Mouse (Mus musculus): Measurements from ENCODE around the gene Slc6a13.

Gene Slc6a13

DNA sequence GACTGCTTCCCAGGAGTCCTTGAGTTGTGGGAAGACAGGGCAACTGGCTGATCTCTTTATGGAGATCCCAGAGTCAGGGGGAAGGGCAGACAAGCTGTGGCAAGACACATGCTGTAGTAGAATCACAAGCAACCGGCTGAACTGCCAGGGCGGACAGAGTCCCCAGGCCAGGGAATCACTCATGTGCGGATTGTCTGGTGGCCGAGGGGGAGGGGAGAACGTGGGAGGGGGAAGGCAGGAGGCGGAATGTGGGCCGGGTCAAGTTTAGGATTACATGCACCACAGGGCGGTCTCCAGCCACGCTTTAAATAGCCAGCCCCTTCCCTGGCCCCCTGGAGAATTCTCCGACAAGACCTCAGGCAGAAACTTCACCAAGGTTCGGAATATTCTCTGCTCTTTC, at the start of gene Slc6a13:
TSS of gene Slc6a13 (plus strand) at position 274 of the 400 bp plus-strand sequence.
- CTCF ChIA-PET: no interaction called here

DNA sequence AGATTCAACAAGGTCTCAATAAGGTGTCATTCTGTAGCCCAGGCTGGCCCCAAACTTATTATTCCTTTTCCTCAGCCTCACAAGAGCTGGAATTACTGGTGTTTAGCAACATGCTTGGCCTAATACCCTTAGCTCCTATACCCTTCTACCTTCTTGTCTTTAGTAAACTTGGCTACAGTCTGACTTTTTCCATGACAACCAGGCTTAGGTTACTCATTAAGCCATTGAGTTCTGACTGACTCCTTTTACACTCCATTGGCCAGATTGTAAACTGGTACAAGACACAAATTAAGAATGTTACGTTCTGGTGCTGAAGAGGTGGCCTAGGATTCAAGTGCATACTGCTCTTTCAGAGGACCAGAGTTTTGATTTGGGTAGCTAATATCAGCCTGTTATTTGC, 49.6 kb upstream of the Slc6a13 start:
- CTCF ChIA-PET: no interaction called here

DNA sequence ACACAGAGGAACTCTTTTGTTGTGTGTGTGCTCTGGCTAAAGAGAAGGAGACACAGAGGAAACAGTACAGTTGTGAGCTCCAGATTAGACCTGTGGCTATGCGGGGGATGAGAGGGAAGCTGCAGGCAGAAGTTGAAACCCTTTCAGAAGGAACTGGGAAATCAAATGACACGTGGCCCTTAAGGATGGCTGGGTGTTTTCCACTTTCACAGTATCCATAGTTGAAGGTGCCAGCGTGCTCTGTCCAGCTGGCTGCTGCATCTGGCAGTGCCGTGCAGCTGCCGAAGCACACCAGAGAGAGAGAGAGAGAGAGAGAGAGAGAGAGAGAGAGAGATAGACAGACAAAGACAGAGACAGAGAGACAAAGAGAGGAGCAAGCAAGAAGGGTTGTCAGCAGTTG, 48.8 kb upstream of the Slc6a13 start:
- CTCF ChIA-PET: no interaction called here

DNA sequence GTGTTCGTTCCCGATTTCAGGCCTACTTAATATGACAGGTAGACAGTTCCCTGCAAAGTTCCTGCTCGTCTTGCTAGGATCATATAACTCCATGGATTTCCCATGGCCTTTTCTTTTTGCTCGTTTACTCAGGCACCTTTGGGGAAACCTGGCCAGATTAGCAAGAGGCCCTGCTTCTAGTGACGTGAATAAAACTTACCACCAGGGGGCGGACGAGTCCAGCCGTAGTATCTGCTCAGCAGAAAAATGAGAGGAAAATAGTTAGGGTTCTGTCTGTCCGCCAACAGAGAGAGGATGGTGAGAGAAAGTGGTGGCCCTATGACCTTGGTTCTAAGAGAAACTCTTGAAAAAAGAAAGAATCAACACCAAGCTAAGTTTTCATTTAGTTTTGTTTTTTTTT, 39.5 kb upstream of the Slc6a13 start:
- CTCF ChIA-PET: interaction anchor here (0.6 to 1.0 kb wide), 6 partner anchors 10 to 1257 kb away, joined by 3 to 5 read pairs (median 4); no protein-coding TSS in a partner anchor

DNA sequence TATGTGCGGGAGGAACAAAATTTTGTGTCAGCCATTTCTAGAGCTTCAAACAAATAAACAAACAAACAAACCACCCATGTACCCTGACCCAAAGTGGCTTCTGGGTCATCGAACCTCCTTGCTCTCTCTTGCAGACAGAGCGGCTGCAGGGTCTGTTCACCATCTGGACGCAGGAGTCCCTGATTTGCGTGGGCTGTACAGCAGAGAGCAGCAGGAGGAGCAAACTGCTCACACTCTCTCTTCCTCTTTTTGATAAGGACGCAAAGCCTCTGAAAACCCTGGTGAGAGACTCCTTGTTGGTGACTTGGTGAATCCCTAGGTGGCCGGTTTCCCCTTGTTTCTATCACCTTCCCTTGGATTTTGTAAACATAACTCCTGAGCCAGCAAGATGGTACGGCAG, 38.8 kb upstream of the Slc6a13 start:
- CTCF ChIA-PET: interaction anchor here (0.9 kb wide), 1 partner anchor 12 kb away, joined by 3 read pairs; no protein-coding TSS in a partner anchor

DNA sequence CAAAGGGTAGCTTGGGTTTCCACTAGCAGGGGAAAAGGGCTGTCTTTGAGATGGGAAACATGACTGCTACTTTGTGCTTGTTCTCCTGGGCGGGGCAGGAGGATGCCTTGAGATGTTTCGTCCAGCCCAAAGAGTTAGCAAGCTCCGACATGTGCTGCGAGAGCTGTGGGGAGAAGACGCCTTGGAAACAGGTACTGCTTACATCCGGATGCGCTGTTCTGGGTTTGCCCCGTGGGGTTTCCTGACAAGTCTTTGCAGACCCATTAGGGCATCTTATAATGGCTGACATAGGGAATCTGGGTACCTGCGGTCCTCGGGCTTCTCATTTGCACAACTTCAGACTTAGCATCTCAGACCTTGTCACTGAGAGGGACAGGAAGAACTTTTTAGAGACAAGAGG, 38.0 kb upstream of the Slc6a13 start:
- CTCF ChIA-PET: no interaction called here

DNA sequence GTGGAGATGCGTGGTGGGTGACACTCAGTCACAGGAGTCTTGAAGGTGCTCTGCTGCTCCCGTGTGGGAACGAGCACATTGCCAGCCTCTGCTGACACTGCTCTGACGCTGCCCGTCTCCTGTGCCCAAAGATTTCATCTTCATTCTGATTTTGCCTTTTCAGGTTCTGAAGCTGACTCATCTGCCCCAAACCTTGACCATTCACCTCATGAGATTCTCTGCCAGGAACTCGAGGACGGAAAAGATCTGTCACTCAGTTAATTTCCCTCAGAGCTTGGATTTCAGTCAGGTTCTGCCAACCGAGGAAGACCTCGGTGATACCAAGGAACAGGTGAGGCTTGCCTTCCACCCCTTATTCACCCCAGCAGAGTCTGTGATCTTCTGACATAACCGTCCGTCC, 37.5 kb upstream of the Slc6a13 start:
- CTCF ChIA-PET: no interaction called here

DNA sequence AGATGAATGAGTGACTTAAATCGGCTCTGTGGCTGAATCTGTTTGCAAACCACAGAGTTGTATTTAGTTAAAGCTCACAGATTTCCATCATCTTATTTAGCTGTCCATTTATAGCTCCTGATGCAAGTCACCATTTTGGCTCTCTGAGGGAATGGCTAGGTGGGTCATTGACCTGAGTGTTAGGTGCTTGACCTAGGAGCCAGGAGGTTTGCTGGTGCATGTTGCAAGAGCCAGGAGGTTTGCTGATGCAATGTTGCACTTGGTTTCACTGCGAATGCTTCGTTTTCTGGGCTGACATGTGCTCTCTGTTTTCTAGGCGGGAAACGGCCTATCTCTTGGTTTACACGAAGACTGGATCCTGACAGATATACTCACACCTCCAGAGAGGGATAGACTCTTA, 29.9 kb upstream of the Slc6a13 start:
- CTCF ChIA-PET: interaction anchor here (0.6 kb wide), 1 partner anchor 10 kb away, joined by 5 read pairs; no protein-coding TSS in a partner anchor

DNA sequence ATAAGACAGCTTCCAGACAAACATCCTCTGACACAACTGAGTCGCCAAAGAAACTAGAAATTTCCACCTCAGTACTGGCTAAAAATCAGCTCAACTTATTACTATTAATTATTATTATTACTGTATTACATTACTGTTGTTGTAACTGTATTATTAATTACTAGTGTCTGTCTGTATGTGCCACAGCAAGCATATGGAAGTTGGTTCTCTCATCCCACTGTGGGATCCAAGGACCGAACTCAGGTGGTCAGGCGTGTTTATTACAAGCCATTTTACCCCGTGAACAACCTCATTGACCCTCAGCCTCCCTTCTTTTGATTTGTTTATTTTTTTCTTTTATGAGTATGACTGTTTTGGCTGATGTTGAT, 28.3 kb upstream of the Slc6a13 start:
- CTCF ChIA-PET: interaction anchor here (0.8 kb wide), 1 partner anchor 28 kb away, joined by 3 read pairs; no protein-coding TSS in a partner anchor

DNA sequence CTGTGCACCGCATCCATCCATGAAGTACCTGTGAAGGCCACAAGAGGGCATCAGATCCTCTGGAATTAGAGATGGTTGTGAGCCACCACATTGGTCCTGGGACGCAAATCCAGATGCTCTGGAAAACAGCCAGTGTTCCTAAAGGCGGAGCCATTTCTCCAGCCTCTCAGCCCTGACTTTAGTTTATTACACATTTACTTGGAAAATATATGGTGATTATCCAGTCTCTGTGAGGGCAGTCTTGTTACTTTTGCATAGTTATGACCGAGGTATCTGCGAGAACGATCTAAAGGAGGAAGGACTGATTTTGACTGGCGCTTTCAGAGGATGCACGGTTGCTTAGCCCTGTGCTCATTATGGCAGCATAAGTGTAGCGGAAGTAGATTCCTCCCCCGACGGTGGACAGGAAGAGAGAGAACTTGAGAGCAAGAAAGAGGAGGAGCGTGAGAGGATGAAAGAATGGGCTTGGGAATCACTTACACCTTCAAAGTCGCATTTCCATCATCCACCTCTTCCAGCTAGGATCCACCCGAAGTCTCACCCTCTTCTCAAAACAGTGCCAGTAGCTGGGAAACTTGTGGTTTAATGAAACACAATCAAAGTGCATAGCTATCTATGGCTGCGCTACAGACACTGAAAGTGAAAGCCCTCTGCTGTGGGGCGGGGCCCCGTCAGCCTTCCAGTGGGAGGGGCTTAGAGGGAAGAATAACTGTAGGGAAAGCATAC, 27.8 kb upstream of the Slc6a13 start:
- CTCF ChIA-PET: interaction anchor here (0.5 to 0.8 kb wide), 2 partner anchors 29 to 49 kb away, joined by 3 read pairs; no protein-coding TSS in a partner anchor

DNA sequence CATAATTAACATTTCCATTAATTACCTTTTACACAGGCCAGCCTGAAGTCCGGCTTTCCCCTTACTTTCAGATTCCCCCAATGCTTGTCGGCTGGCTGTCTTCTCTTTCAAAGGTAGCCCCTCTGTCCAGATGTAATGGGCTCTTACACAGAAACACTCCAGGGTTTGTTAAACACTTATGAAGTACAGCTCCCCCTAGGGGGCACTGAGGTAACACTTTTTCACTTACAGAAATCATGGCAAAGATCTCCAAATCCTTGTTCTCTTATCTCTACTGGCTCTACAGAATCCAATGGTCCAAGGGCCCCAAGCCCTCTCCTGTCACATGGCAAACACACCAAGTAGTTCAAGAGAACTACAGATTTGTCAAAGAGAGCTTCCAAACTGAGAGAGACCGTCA, 25.7 kb upstream of the Slc6a13 start:
- CTCF ChIA-PET: interaction anchor here (0.9 kb wide), 1 partner anchor 162 kb away, joined by 3 read pairs; no protein-coding TSS in a partner anchor

DNA sequence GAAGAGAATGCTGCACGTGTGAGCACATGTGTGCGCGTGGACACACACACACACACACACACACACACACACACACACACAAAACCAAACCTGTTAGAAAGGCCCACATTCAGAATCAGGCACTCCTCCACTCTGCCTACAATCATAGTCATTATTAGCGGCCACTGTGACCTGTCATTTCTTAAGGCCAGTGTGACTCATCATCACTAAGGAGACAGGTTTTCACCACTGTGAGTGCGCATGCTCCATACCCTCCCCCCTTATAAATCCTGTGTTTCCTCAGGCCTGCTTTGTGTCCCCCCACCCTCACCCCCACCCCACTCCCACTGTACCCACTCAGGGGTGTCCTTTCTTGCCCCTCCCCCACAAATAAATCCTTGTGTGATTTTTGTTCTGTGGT, 15.9 kb upstream of the Slc6a13 start:
- CTCF ChIA-PET: no interaction called here

DNA sequence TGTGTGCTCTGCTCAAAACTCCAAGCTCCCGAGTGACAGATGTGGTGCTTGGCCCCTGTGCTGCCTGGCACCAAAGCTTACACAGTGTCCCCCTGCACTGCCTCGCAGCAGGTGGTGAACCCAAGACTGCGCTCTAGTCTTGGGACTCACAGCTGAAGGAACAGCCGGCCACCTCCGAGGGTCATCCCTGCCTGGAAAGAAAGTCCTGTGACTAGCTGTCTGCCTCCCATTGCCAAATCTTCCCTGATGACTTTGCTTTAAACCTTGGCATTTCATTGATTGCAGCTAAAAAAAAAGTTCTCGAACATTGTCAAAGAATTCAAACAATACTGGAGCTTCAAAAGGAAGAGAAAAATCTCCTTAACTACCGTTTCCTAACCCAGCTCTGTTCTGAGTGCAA, 710 bp upstream of the Slc6a13 start:
- CTCF ChIA-PET: no interaction called here

DNA sequence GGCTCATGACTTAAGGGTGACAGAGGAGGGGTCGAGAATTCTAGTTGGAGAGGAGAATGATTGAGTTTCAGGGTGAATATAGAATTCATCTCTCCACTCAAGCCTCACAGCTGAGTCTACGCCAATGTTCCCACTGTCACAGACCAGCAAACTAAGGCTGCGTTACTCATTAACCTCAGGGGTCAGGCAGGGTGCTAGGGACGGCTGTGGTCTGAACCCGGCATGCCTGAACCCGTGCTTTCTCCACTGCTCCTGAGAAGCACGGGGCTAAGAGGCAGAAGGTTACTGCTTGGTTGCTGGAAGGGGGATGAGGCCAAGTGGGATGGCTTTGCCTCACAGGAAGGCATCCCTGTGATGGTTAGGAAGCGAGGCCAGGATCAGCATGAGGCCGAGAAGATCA, 477 bp downstream of the Slc6a13 start:
- CTCF ChIA-PET: no interaction called here

DNA sequence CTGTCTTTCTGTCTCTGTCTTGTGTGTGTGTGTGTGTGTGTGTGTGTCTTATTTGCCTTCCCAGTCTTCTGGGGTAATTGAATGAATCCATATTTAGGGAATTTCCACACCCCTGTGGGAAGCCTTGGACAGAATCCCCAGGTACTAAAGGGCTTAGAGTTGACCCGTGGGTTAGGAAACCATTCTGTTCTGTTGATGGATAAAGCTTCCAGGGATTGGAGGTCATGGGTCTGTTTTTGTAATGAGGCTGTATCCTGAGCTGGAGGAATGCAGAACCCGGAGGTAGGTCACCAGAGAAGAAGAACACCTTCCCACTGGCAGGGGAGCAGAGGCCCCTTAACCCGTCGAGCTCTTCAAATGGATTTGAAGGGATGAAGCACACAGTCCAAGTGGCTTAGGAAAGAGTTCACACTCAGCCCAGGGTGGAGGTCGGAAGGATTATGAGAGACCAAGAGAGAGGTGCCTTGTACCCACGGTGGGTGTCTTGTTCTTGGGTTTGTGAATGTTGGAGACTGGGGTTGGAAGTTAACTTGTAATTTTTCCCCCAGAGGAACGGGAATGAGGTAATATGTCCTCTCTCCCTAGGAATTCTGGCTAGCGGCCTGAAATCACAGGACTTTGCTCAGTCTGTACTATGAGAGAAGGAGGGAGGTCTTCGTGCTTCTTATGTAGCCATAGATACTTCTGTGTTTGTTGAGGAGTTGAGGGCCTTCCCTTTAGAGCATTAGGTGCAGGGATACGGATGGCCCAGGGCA, 3.6 kb downstream of the Slc6a13 start:
- CTCF ChIA-PET: interaction anchor here (0.5 to 0.7 kb wide), 2 partner anchors 10 to 43 kb away, joined by 3 to 6 read pairs; no protein-coding TSS in a partner anchor

DNA sequence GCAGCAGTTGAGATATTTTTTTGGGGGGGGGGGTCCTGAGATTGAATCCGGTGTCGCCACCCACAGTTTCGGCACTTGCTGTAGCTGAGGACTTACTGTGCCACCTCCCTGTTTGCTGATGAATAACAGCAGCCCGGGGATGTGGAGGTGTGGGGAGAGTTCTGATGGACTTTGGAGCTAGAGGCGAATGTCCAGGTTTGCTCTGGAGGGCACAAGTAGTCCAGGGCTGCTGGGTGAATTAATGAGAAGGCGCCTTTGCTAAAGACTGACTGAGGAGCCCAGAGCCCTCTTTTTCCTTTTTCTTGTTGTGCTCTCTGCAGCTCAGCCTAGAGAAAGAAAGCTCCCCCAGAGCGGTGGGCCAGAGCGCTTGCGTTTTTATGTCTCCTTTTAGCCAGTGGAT, 4.6 kb downstream of the Slc6a13 start:
- CTCF ChIA-PET: no interaction called here

DNA sequence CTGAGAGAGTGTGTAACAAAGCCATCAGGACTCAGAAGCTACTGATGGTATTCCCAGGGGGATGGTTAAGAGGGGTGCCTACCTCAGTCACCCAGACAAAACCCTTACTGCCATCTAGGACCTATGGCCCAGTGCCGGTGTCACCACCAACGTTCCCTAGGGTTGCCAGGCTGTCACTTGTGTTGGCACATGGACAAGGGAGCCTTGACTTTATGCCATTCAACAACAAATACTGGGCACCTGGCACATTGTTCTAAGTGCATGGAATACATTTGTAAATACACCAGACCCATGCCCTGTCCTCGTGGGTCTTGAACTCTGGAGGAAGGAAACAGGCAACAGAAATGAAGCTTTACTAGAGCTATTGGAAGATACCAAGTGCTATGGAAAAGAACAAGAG, 5.5 kb downstream of the Slc6a13 start:
- CTCF ChIA-PET: no interaction called here

DNA sequence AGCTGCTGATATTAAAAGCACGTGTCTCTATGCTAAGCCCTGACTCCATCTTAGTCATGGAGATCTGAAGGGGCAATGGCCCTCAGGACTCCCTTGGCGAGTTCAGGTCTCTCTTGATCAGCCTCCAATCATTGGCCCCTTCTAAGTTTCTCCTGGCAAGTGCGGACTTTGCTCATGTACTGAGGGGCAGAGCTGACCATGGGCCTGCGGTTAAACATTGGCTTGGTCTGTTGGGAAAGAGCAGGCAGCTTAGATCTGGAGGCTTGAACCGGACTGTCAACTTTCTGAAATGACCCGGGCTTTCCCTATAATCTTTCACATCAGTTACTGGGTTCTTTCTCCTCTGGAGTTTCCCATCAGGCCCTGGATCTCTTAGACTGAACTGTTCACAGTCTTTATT, 11.0 kb downstream of the Slc6a13 start:
- CTCF ChIA-PET: no interaction called here

DNA sequence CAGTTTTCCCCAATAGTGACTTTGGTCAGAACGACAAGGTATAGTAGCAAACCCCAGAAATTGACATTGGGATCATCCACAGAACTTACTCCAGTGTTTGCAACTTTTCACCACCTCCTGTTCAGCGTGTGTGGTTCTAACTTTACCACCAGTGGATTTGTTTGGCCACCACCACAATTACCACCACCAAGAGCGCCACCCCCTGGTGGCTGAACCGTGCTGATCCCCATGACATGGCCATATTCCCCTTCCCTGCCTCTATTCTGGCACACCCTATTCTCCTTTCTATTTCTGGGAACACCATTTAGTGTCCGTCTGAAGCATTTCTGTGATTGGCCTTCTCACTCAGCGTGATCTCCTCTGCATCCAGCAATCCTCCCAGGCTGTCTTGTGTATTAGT, 19.1 kb downstream of the Slc6a13 start:
- CTCF ChIA-PET: no interaction called here

DNA sequence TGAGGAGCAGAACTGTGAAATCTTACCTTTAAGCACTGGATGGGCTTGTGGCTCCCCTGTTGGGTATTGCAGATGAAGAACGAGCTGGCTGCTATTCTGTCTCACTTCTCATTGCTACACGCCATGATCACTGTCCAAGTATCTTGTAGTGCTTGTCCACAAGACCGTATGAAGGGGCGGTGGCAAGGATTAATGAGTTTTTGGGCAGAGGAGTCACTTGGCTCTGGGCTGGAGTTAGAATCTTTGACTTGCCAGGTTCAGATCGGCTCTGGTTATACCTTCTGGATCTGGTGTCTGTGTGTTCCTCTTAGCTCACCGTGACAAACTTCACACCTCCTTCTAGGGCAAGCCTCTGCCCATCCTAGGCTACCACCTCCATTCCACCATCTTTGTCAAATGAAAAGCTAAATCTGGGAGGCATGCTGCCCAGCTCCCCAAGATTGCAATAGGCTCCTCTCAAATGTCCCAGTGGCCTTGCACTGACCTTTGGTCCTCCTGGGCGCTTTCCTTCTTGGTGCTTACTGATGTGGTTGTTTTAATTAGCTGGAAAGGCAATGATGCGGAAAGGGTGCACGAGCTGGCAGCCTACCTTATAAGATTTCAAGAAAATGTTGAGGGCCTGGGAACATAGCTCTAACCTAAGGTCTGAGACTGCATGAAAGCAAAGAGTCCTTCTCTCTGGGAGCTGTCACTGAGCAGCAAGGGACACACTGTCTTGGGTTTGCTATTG, 22.5 kb downstream of the Slc6a13 start:
- CTCF ChIA-PET: interaction anchor here (0.6 kb wide), 1 partner anchor 225 kb away, joined by 3 read pairs; no protein-coding TSS in a partner anchor

DNA sequence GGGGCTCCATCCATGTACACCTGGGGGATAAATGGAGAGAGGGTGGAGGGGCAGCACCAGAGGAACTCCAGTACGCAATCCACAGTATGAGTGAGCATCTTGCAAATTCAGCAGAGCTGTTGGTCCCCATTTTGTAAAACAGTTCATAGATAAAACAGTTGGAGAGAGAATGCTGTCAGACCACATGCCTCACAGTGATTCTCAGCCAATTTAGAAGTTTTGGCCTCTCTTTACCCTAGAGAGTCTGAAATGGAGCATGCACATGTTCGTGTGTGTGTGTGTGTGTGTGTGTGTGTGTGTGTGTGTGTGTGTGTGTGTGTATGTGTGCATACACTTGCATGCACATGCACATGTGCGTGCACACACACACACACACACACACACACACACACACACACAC, 25.3 kb downstream of the Slc6a13 start:
- CTCF ChIA-PET: no interaction called here

DNA sequence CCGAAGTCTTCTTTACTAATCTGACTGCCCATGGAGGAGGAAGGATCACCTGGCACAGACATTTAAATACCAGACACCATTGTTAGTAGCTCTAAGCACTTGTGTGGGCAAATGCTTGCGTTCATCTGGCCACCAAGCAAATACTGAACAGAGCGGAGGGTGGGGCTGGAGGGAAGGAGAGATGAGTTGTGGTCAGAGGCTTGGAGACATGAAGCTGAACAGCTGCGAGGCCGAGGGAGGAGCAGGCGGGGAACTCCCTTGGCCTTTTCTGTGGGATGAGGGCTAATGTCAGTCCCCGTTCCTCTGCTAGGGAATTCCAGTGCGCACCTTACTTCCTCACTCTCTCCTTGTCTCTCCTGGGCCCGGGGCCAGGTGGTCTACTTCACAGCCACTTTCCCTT, 25.7 kb downstream of the Slc6a13 start:
- CTCF ChIA-PET: no interaction called here

Measured in spleen, embryonic (tissue).